In genomic region chr7:75528751-75529150, GRCm38 (mm10) we compare ENCODE assay signal across 23 mouse cellular contexts.
A peak's percentile ranks its signal among the peaks of the same experiment; 100 is the strongest.
DNase-seq lines count a peak whose midpoint lies in the region; ATAC-seq lines count a peak whose summit lies in the region.
"Had no signal": no experiment of that assay in that cellular context is flagged by ENCODE, and none has a peak within 500 bp of the region (broad histone marks: within the 10 kb centered on the region; RNA-seq: fewer than 3 reads in every experiment).

No protein-coding gene starts in this region.

- ATAC-seq in kidney, embryonic 14.5 days (ENCODE audit: low FRiP score, low TSS enrichment): no peak
- ATAC-seq: forebrain, embryonic 13.5 days; forebrain, postnatal 0 days; Patski had no signal

- no peaks in the 10 kb centered on the region for H3K36me3 ChIP-seq in kidney, embryonic 14.5 days (ENCODE audit: control insufficient read depth, insufficient read depth, low read length)
- H3K36me3 ChIP-seq: embryonic facial prominence, embryonic 13.5 days; heart, embryonic 15.5 days had no signal

- no peak overlapping the region for H3K4me3 ChIP-seq in kidney, embryonic 14.5 days (ENCODE audit: low read length)
- H3K4me3 ChIP-seq: embryonic facial prominence, embryonic 13.5 days; forebrain, embryonic 13.5 days; heart, embryonic 15.5 days had no signal

- H3K9me3 ChIP-seq in kidney, embryonic 14.5 days (ENCODE audit: control insufficient read depth, low read length): no peaks in the 10 kb centered on the region
- H3K9me3 ChIP-seq: embryonic facial prominence, embryonic 13.5 days; forebrain, embryonic 13.5 days; heart, embryonic 15.5 days had no signal

- WGBS in kidney, embryonic 14.5 days: 83% methylated on average over 4 of the region's 4 CpGs

- no peak overlapping the region for H3K27ac ChIP-seq in kidney, embryonic 14.5 days (ENCODE audit: low read depth, low read length)
- H3K27ac ChIP-seq: embryonic facial prominence, embryonic 13.5 days; forebrain, embryonic 13.5 days; hindbrain, embryonic 14.5 days had no signal

- DNase-seq in heart, adult 11 months: peak; percentile 79
- no peak for DNase-seq in heart, adult 8-10 months (ENCODE audit: low spot score)
- peak; percentile 70 to 71 for DNase-seq in kidney, adult 8-10 months
- peak; percentile 86 for DNase-seq in kidney, adult 9 months
- DNase-seq in kidney, postnatal 36 days: peak; percentile 55 to 74
- DNase-seq in yolk sac, embryonic 10.5 days (ENCODE audit: low spot score): no peak
- DNase-seq: adrenal gland, adult 2 months; adrenal gland, postnatal 25 days; B cell, adult 2 months; cerebellum, adult 18-20 months; cerebellum, adult 9-11 months; cerebellum, postnatal 36 days; forebrain, postnatal 0 days; gastrocnemius, postnatal 14 days; heart, adult 18-20 months; heart, postnatal 14 days had no signal

- H3K27me3 ChIP-seq in kidney, embryonic 14.5 days (ENCODE audit: control insufficient read depth, insufficient read depth, low read length): no peaks in the 10 kb centered on the region
- H3K27me3 ChIP-seq: embryonic facial prominence, embryonic 13.5 days; forebrain, embryonic 13.5 days; heart, embryonic 15.5 days; Patski had no signal

- no peak overlapping the region for H3K9ac ChIP-seq in kidney, embryonic 14.5 days (ENCODE audit: low read depth, low read length)
- H3K9ac ChIP-seq: embryonic facial prominence, embryonic 13.5 days; forebrain, embryonic 13.5 days; forebrain, postnatal 0 days; heart, embryonic 15.5 days; hindbrain, embryonic 14.5 days had no signal

- no peak overlapping the region for H3K4me2 ChIP-seq in kidney, embryonic 14.5 days (replicated peaks; ENCODE audit: low read depth, low read length)
- H3K4me2 ChIP-seq: embryonic facial prominence, embryonic 13.5 days; forebrain, embryonic 13.5 days; heart, embryonic 11.5 days; heart, embryonic 15.5 days; hindbrain, embryonic 14.5 days had no signal

- H3K4me1 ChIP-seq in kidney, embryonic 14.5 days (ENCODE audit: control insufficient read depth, insufficient read depth, low read length): peaks cover 21% of the 10 kb centered on the region; the same call in 1 of the 2 replicates
- H3K4me1 ChIP-seq: forebrain, embryonic 13.5 days had no signal

Comparison
In these comparisons a context has a peak if more than half of its experiments do, and no peak if none do; other contexts are left out.
1. DNase-seq: peak in heart, adult 11 months (single experiment), kidney, adult 8-10 months (2 of 2), kidney, adult 9 months (single experiment) and kidney, postnatal 36 days (2 of 2); none in heart, adult 8-10 months (single experiment) and yolk sac, embryonic 10.5 days (single experiment).